Mouse (Mus musculus): Measurements from ENCODE around the gene Tnrc6b. TPM values are rescaled to one million over a fixed set of nuclear protein-coding genes. Genes with fewer than 3 reads are reported as not detected.
A peak's percentile ranks its signal among the peaks of the same experiment; 100 is the strongest.

Gene Tnrc6b
- polyA plus RNA-seq, 1 experiment, result 13.3 TPM

DNA sequence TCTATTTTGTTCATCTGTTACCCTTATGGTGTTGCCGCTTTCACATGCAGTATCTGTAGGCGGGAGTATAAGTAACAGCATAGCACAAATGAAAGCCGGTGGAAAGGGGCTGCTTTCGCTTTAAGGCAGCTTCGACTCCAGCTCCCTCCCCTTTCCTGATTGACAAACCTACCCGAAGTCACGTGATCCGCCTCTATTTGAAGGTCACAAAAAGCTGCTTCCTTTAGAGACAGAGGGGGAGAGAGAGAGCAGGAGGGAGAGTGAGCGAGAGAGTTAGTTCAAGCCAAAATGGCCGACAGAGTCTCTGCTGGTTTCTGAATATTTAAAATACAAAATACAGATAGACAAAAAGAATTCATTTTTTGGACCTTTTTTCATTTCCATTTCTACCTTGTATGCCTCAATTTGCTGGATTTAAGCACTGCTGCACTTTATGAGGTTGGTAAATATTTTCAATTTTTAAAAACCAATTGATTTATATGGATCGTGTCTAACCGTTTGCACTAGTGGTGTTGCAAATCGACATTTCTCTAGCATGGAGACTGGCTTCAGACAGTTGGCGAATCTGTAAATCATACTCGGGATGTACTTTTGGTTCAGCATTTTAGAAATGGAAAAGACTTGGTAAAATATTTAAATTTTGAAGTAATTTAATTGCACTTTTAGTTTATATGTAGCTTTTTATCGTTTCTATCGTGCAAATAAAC is 87.4 kb downstream of the Tnrc6b start:
- Histone ChIP-seq H3K4me1 (ENCODE audit: control insufficient read depth, insufficient read depth, insufficient read length, low read length) (peaks cover 6% of the 10 kb centered on the region; the same call in 1 of the 2 replicates), H3K27me3 (ENCODE audit: control insufficient read depth, insufficient read depth, low read length) (no peaks in the 10 kb centered on the region), H3K27ac (ENCODE audit: insufficient read depth, low read depth, low read length) (peak overlapping the region; percentile 38), H3K4me3 (ENCODE audit: low read depth, low read length) (no peak overlapping the region), H3K36me3 (ENCODE audit: control insufficient read depth, insufficient read depth, low read length) (no peaks in the 10 kb centered on the region)
- TF ChIP-seq POLR2A (IDR thresholded peaks at IDR 0.05; ENCODE audit: low read depth, low read length) (peak; percentile 93), CTCF (IDR thresholded peaks at IDR 0.05; ENCODE audit: extremely low read depth, insufficient read length, insufficient replicate concordance, low read depth, low read length) (no peak)
- WGBS, result under 1% methylated on average over 17 of the region's 17 CpGs

DNA sequence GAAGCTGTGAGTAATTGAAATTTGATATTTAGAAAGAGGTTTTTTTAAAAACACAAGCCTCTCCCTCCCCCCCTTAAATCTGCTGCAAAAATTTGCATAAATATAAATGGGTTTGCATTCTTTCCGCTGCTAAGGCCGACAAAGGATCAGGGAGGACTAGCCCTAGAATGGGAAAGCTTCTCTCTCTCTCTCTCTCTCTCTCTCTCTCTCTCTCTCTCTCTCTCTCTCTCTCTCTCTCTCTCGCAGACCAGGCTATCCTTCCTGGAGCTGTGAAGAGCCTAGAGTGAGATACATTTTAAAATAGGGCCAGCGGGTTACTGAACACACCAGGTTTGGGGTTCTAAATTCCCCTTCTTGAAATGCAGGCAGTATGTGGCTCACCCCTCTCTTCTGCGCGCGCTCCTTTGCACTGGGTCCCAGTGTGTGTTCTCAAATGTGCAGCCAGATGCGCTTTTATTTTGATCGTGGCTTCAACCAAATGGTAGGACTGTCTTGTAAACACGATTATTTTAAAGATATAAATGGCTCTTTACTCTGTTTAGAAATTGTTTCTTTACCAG is 88.0 kb downstream of the Tnrc6b start:
- H3K27ac ChIP-seq (ENCODE audit: insufficient read depth, low read depth, low read length), result peak overlapping the region; percentile 83
- WGBS, result under 1% methylated on average over 10 of the region's 10 CpGs
- no peaks in the 10 kb centered on the region for H3K36me3 ChIP-seq (ENCODE audit: control insufficient read depth, insufficient read depth, low read length)
- H3K4me3 ChIP-seq (ENCODE audit: low read depth, low read length), result peak overlapping the region; percentile 67
- H3K27me3 ChIP-seq (ENCODE audit: control insufficient read depth, insufficient read depth, low read length), result no peaks in the 10 kb centered on the region
- peaks cover 6% of the 10 kb centered on the region; the same call in 1 of the 2 replicates for H3K4me1 ChIP-seq (ENCODE audit: control insufficient read depth, insufficient read depth, insufficient read length, low read length)
- TF ChIP-seq POLR2A (IDR thresholded peaks at IDR 0.05; ENCODE audit: low read depth, low read length), result no peak; the same call in 1 of the 2 replicates
- TF ChIP-seq CTCF (IDR thresholded peaks at IDR 0.05; ENCODE audit: extremely low read depth, insufficient read length, insufficient replicate concordance, low read depth, low read length), result no peak

DNA sequence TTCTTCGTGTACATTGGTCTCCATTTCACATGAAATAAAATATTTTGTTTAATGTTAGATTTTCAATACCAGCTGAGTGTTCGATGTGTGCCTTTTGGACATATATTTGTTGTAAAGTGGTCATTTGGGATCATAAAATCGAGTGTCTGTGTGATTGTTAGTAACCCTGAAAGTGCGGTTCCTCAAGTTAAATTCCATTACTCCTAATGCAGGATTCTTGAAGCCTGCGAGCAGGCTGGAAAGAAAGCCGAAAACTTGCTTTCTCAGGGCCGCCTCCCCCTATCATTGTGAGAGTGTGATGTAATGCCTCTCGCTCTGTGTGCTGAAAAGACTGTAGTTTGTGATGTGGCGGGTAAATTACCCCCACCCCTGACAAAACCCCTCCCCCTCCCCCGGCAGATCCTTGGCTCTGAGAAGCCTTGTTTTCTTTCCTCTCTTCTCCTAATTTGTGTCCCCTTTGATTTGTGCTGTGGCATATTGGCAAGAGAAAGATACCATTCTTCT is 88.6 kb downstream of the Tnrc6b start:
- Histone ChIP-seq H3K27me3 (ENCODE audit: control insufficient read depth, insufficient read depth, low read length) (no peaks in the 10 kb centered on the region), H3K4me3 (ENCODE audit: low read depth, low read length) (peak overlapping the region; percentile 47), H3K27ac (ENCODE audit: insufficient read depth, low read depth, low read length) (peak overlapping the region; percentile 83), H3K4me1 (ENCODE audit: control insufficient read depth, insufficient read depth, insufficient read length, low read length) (peaks cover 8% of the 10 kb centered on the region; the same call in 1 of the 2 replicates), H3K36me3 (ENCODE audit: control insufficient read depth, insufficient read depth, low read length) (no peaks in the 10 kb centered on the region)
- under 1% methylated on average over 10 of the region's 10 CpGs for WGBS
- TF ChIP-seq CTCF (IDR thresholded peaks at IDR 0.05; ENCODE audit: extremely low read depth, insufficient read length, insufficient replicate concordance, low read depth, low read length) (no peak), POLR2A (IDR thresholded peaks at IDR 0.05; ENCODE audit: low read depth, low read length) (no peak)

DNA sequence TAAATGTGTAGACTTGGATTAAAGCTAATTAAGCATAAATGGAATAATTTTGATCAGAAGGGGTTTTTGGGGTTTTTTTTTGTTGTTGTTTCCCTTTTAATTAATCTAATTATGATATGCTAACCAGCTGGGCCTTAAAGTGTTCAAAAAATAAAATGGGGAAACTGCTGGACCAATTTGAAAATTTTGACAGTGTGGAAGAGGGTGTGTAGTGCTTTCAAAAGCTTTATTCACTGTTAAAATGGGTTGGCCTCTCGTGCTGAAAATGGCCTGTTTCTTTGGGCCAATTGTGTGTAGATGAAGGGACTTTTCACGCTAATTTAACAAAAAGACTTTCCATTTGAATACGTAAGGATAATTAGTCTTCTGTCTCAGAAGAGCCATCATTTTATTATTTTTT is 89.1 kb downstream of the Tnrc6b start:
- no peaks in the 10 kb centered on the region for H3K36me3 ChIP-seq (ENCODE audit: control insufficient read depth, insufficient read depth, low read length)
- H3K4me1 ChIP-seq (ENCODE audit: control insufficient read depth, insufficient read depth, insufficient read length, low read length), result peaks cover 8% of the 10 kb centered on the region; the same call in 1 of the 2 replicates
- WGBS, result 54% methylated on average over 3 of the region's 3 CpGs
- no peak overlapping the region for H3K27ac ChIP-seq (ENCODE audit: insufficient read depth, low read depth, low read length)
- H3K4me3 ChIP-seq (ENCODE audit: low read depth, low read length), result no peak overlapping the region
- H3K27me3 ChIP-seq (ENCODE audit: control insufficient read depth, insufficient read depth, low read length), result no peaks in the 10 kb centered on the region
- TF ChIP-seq CTCF (IDR thresholded peaks at IDR 0.05; ENCODE audit: extremely low read depth, insufficient read length, insufficient replicate concordance, low read depth, low read length) (no peak), POLR2A (IDR thresholded peaks at IDR 0.05; ENCODE audit: low read depth, low read length) (no peak)

DNA sequence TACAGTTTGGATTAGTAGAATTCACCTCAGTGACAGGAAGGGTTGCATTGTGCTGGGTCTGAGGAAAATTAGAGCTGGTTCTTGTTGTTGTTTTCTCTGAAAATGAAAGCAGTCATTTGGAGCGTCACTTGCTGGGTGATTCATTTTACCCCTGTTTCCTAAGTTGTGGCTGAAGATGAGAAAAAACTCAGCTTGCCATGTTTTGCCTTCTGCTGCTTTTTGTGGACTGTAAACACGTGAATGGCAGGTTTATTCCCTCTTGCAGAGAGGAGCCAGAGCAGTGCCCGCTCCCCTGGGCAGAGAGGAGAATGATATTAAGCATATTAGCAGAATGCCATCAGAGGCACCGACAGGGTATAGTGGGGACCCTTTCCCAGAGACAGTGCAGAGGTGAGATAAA is 89.7 kb downstream of the Tnrc6b start:
- peaks cover 8% of the 10 kb centered on the region; the same call in 1 of the 2 replicates for H3K4me1 ChIP-seq (ENCODE audit: control insufficient read depth, insufficient read depth, insufficient read length, low read length)
- no peak overlapping the region for H3K4me3 ChIP-seq (ENCODE audit: low read depth, low read length)
- 30% methylated on average over 4 of the region's 4 CpGs for WGBS
- H3K36me3 ChIP-seq (ENCODE audit: control insufficient read depth, insufficient read depth, low read length), result no peaks in the 10 kb centered on the region
- no peak for TF ChIP-seq CTCF (IDR thresholded peaks at IDR 0.05; ENCODE audit: extremely low read depth, insufficient read length, insufficient replicate concordance, low read depth, low read length)
- TF ChIP-seq POLR2A (IDR thresholded peaks at IDR 0.05; ENCODE audit: low read depth, low read length), result no peak
- peak overlapping the region; percentile 33; the same call in 1 of the 2 replicates for H3K27ac ChIP-seq (ENCODE audit: insufficient read depth, low read depth, low read length)
- no peaks in the 10 kb centered on the region for H3K27me3 ChIP-seq (ENCODE audit: control insufficient read depth, insufficient read depth, low read length)

DNA sequence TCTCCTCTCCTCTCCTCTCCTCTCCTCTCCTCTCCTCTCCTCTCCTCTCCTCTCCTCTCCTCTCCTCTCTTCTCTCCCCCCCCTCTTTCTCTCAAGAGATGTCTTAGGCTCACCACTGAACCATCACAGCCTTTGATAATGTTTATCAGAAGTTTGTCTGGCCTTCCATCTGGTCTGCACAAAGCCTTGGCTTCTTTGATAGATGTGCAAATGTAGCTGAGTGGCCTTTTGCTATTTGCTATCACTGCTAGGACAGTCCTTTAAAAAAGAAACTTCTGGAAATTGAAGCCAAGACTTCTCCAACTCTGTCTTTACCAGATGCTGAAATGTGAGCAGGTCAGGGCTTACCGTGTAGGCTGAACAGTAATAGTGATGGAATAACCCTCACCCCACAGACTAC is 90.5 kb downstream of the Tnrc6b start:
- no peak for TF ChIP-seq CTCF (IDR thresholded peaks at IDR 0.05; ENCODE audit: extremely low read depth, insufficient read length, insufficient replicate concordance, low read depth, low read length)
- TF ChIP-seq POLR2A (IDR thresholded peaks at IDR 0.05; ENCODE audit: low read depth, low read length), result no peak
- H3K36me3 ChIP-seq (ENCODE audit: control insufficient read depth, insufficient read depth, low read length), result no peaks in the 10 kb centered on the region
- peaks cover 8% of the 10 kb centered on the region; the same call in 1 of the 2 replicates for H3K4me1 ChIP-seq (ENCODE audit: control insufficient read depth, insufficient read depth, insufficient read length, low read length)
- no peak overlapping the region for H3K27ac ChIP-seq (ENCODE audit: insufficient read depth, low read depth, low read length)
- no peaks in the 10 kb centered on the region for H3K27me3 ChIP-seq (ENCODE audit: control insufficient read depth, insufficient read depth, low read length)
- no peak overlapping the region for H3K4me3 ChIP-seq (ENCODE audit: low read depth, low read length)
- WGBS, result 28% methylated on average over 1 of the region's 1 CpGs

DNA sequence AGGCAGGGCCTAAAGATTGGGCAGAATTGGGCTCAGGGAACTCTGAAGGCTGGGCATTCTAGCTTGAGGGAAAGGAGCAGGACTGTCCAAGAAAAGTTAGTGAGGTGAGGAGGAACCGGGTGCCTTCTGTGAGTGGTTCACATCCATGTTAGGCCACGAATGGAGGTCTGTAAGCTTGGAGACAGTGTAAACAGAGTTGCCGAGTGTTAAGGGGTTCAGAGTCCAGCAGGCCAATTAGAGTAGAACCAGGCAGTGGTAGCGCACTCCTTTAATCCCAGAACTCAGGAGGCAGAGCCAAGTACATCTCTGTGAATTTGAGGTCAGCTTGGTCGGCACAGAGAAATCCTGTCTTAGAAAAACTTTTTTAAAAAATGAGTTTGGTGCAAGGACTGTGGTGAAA is 96.0 kb downstream of the Tnrc6b start:
- H3K4me1 ChIP-seq (ENCODE audit: control insufficient read depth, insufficient read depth, insufficient read length, low read length), result peaks cover 15% of the 10 kb centered on the region; the same call in 1 of the 2 replicates
- 19% methylated on average over 5 of the region's 5 CpGs for WGBS
- TF ChIP-seq POLR2A (IDR thresholded peaks at IDR 0.05; ENCODE audit: low read depth, low read length), result no peak
- TF ChIP-seq CTCF (IDR thresholded peaks at IDR 0.05; ENCODE audit: extremely low read depth, insufficient read length, insufficient replicate concordance, low read depth, low read length), result no peak
- H3K4me3 ChIP-seq (ENCODE audit: low read depth, low read length), result no peak overlapping the region
- no peaks in the 10 kb centered on the region for H3K36me3 ChIP-seq (ENCODE audit: control insufficient read depth, insufficient read depth, low read length)
- H3K27me3 ChIP-seq (ENCODE audit: control insufficient read depth, insufficient read depth, low read length), result no peaks in the 10 kb centered on the region
- H3K27ac ChIP-seq (ENCODE audit: insufficient read depth, low read depth, low read length), result peak overlapping the region; percentile 14; the same call in 1 of the 2 replicates
